Mouse (Mus musculus) intestine, postnatal 0 days (tissue): ENCODE data around the gene Cdc42bpa. TPM values are rescaled to one million over a fixed set of nuclear protein-coding genes. Genes with fewer than 3 reads are reported as not detected.

Experiments
- ATAC-seq: fragments of 200-750 bp; cut with Nextera tagmentation; 2 replicates; pipeline ENCODE4 v1.8.0; 2017; ENCODE audit warnings: mild to moderate bottlenecking, moderate TSS enrichment, moderate library complexity
- H3K27ac ChIP-seq: fragments of 300-500 bp; sonication (generic); 2 replicates; pipeline ENCODE4 v1.5.1; 2014; ENCODE audit warnings: mild to moderate bottlenecking, low read depth, low read length, moderate library complexity
- H3K27me3 ChIP-seq: fragments of 300-500 bp; sonication (generic); replicated peaks from 2 replicates; pipeline ENCODE4 v1.6.1; 2014; ENCODE audit warnings: low read length, mixed read lengths; ENCODE audit not compliant: control insufficient read depth, insufficient read depth
- H3K36me3 ChIP-seq: fragments of 300-500 bp; sonication (generic); 2 replicates; pipeline ENCODE4 v1.6.1; 2014; ENCODE audit warnings: mild to moderate bottlenecking, moderate library complexity; ENCODE audit not compliant: control insufficient read depth, insufficient read depth
- H3K4me1 ChIP-seq: fragments of 300-500 bp; sonication (generic); replicated peaks from 2 replicates; pipeline ENCODE4 v1.6.1; 2014; ENCODE audit warnings: antibody characterized with exemption, low read length, mixed read lengths; ENCODE audit not compliant: control insufficient read depth, insufficient read depth
- H3K4me2 ChIP-seq: fragments of 300-500 bp; sonication (generic); replicated peaks from 2 replicates; pipeline ENCODE4 v1.6.1; 2014; ENCODE audit warnings: low read depth, mild to moderate bottlenecking, moderate library complexity
- H3K4me3 ChIP-seq: fragments of 300-500 bp; sonication (generic); 2 replicates; pipeline ENCODE4 v1.5.1; 2014; ENCODE audit warnings: low read depth, low read length
- H3K9ac ChIP-seq: fragments of 300-500 bp; sonication (generic); 2 replicates; pipeline ENCODE4 v1.6.1; 2014; ENCODE audit warnings: mild to moderate bottlenecking, low read depth, low read length
- H3K9me3 ChIP-seq: fragments of 300-500 bp; sonication (generic); 2 replicates; pipeline ENCODE4 v1.6.1; 2016; ENCODE audit warnings: mixed run types; ENCODE audit not compliant: control insufficient read depth
- CTCF ChIP-seq: sonication (generic); IDR thresholded peaks from 2 replicates; pipeline ENCODE4 v1.5.1; 2016; ENCODE audit warnings: low read depth, mild to moderate bottlenecking, control low read depth, antibody characterized with exemption, moderate library complexity
- WGBS: fragments of 180-500 bp; shearing (Covaris S2); extraction: QIAGEN DNeasy Blood & Tissue Kit; methylation state at CpG from one replicate; pipeline ENCODE4 v1.1.7; 2014; 5-methylcytosine and 5-hydroxymethylcytosine counted together
- polyA plus RNA-seq: library from polyadenylated mRNA; unstranded; fragments of >200 nt; fragmentation: Nextera tagmentation; extraction: Ambion mirVana; gene quantifications from 2 replicates; pipeline ENCODE4 v1.2.1, GENCODE M21; 2015

Cdc42bpa gene
- polyA plus RNA-seq, 1 experiment from 2014 or later: 9.2 TPM

DNA sequence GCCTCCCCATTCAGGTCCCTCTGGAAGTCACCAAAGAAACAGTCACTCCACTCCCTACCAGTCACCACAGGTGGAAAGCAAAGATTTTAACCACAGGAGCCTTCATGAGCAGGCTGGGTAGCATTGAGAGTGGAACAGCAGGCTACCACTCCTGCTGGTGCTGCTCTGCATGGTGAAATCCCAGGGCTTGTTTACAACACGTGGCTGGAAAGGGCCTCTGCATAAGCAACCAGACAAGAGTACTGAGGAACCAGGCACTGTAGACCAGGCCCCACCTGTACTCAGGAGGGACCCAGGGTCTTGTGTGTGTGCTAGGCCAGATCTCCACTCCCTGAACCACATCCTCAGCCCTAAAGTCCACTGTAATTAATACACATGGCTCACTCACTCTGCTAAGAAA, 216.5 kb downstream of the Cdc42bpa start:
- WGBS: 14% methylated on average over 1 of the region's 1 CpGs
- no peak for ATAC-seq
- peaks cover 21% of the 10 kb centered on the region; the same call in 1 of the 2 replicates for H3K36me3 ChIP-seq
- H3K27me3 ChIP-seq: no peaks in the 10 kb centered on the region
- peak overlapping the region; percentile 7; the same call in 1 of the 2 replicates for H3K9ac ChIP-seq
- no peak overlapping the region for H3K27ac ChIP-seq
- H3K4me2 ChIP-seq: no peak overlapping the region
- no peaks in the 10 kb centered on the region for H3K9me3 ChIP-seq
- H3K4me3 ChIP-seq: no peak overlapping the region
- H3K4me1 ChIP-seq: 0 out of 2 replicates have a peak, but pooled peaks cover 3% of the 10 kb centered on the region
- no peak for TF ChIP-seq CTCF

GRCm38 (mm10) chr1:180178340-180178739, 218.1 kb downstream of the Cdc42bpa start:
- Histone ChIP-seq H3K9me3 (no peaks in the 10 kb centered on the region), H3K4me3 (no peak overlapping the region), H3K4me1 (0 out of 2 replicates have a peak, but pooled peaks cover 7% of the 10 kb centered on the region), H3K36me3 (peaks cover 20% of the 10 kb centered on the region; the same call in 1 of the 2 replicates), H3K27me3 (no peaks in the 10 kb centered on the region), H3K4me2 (no peak overlapping the region), H3K27ac (no peak overlapping the region), H3K9ac (no peak overlapping the region)
- no peak for TF ChIP-seq CTCF
- 85% methylated on average over 9 of the region's 9 CpGs for WGBS
- no peak for ATAC-seq

DNA sequence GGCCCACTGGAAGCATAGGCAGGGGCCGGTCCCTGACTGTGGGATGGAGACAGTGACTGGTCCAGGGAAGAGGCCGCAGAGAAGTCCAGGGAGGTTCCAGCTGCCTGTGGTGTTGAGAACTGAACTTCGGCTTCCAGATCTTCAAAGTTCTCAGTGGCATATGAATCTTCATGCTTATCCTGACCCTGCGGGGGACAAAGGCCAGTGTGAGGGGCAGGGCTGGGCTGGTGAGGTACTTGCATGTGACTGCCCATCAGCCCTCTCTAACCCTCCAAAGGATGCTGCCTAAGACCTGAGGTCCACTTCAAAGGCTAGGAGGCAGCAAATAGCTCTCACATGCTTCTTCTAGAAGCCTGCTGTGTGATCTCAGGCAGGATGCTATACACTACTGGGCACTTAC, 218.8 kb downstream of the Cdc42bpa start:
- WGBS: 90% methylated on average over 4 of the region's 4 CpGs
- ATAC-seq: no peak
- no peak for TF ChIP-seq CTCF
- Histone ChIP-seq H3K27ac (no peak overlapping the region), H3K36me3 (peaks cover 14% of the 10 kb centered on the region; the same call in 1 of the 2 replicates), H3K9ac (no peak overlapping the region), H3K27me3 (no peaks in the 10 kb centered on the region), H3K4me3 (no peak overlapping the region), H3K4me1 (0 out of 2 replicates have a peak, but pooled peaks cover 13% of the 10 kb centered on the region), H3K4me2 (no peak overlapping the region), H3K9me3 (no peaks in the 10 kb centered on the region)

DNA sequence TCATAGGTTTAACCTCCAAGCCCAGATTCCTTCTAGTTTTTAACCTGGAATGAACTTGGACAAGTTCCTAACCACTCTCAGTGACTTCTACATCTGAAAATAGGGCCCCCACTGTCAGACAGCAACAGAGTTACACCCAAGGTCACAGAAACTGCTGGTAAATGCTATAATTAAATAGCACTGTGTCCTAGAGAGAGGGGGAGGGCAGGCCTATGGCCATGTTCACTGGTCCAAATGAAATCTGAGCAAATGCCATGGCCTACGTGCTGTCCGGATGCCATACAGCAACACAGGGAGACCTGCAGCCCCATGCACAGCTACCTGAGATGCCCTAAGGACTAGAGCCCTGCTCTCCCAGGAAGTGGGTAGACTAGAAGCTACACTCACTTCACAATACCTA, 219.6 kb downstream of the Cdc42bpa start:
- WGBS: 85% methylated on average over 2 of the region's 2 CpGs
- no peak overlapping the region for H3K9ac ChIP-seq

GRCm38 (mm10) chr1:180181304-180181965, 221.2 kb downstream of the Cdc42bpa start:
- ATAC-seq: peak; percentile 25
- TF ChIP-seq CTCF: no peak

More for the DNA sequence above, 219.6 kb downstream of the Cdc42bpa start:
- H3K4me2 ChIP-seq: no peak overlapping the region
- H3K4me3 ChIP-seq: no peak overlapping the region
- no peaks in the 10 kb centered on the region for H3K27me3 ChIP-seq
- H3K4me1 ChIP-seq: 0 out of 2 replicates have a peak, but pooled peaks cover 15% of the 10 kb centered on the region
- ATAC-seq: no peak
- TF ChIP-seq CTCF: no peak
- H3K27ac ChIP-seq: no peak overlapping the region
- peaks cover 10% of the 10 kb centered on the region; the same call in 1 of the 2 replicates for H3K36me3 ChIP-seq
- no peaks in the 10 kb centered on the region for H3K9me3 ChIP-seq

DNA sequence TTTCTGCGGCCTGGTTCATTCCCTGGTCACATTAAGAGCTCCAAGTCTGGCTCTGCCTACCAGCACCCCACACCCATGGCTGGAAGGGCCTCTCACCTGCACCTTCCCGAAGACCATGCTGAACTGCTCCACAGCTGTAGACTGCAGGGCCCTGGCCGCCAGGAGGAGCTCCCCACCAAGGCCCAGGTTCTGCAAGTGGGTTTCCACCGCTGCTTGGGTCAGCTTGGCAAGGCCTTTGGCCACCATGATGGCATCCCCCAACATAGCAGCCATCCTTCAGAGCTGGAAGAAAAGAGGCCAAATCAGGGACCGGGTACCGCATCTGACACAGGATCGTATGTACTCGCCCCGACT, 221.7 kb downstream of the Cdc42bpa start:
- H3K36me3 ChIP-seq: peaks cover 10% of the 10 kb centered on the region; the same call in 1 of the 2 replicates
- 88% methylated on average over 9 of the region's 9 CpGs for WGBS
- no peaks in the 10 kb centered on the region for H3K27me3 ChIP-seq
- no peak overlapping the region for H3K4me3 ChIP-seq
- peak; percentile 58 for TF ChIP-seq CTCF
- H3K4me2 ChIP-seq: no peak overlapping the region
- peaks cover 23% of the 10 kb centered on the region; the same call in 1 of the 2 replicates for H3K4me1 ChIP-seq
- no peaks in the 10 kb centered on the region for H3K9me3 ChIP-seq
- peak overlapping the region; percentile 66 for H3K27ac ChIP-seq
- no peak for ATAC-seq
- no peak overlapping the region for H3K9ac ChIP-seq

More at GRCm38 (mm10) chr1:180181304-180181965, 221.2 kb downstream of the Cdc42bpa start:
- Histone ChIP-seq H3K4me1 (peaks cover 24% of the 10 kb centered on the region; the same call in 1 of the 2 replicates), H3K4me3 (no peak overlapping the region), H3K36me3 (peaks cover 10% of the 10 kb centered on the region; the same call in 1 of the 2 replicates), H3K9me3 (no peaks in the 10 kb centered on the region), H3K27me3 (no peaks in the 10 kb centered on the region), H3K4me2 (no peak overlapping the region), H3K27ac (peak overlapping the region; percentile 66), H3K9ac (no peak overlapping the region)
- WGBS: 63% methylated on average over 7 of the region's 7 CpGs
